Mouse (Mus musculus) T-helper 1 cell (primary cell): ENCODE results near the gene Pdik1l.

Experiments
- in situ Hi-C: fragments of 300-600 bp; cut with MboI, MseI; formaldehyde crosslinking; loops from one replicate; pipeline ENCODE4 v1.15.1; 2025; ENCODE audit warnings: high pct_unique_total_duplicates

Pdik1l gene

GRCm38 (mm10) chr4:134258354-134258753, 29.3 kb downstream of the Pdik1l start:
- in situ Hi-C loops = no loop called here

- in situ Hi-C loops = no loop called here
Measured at GRCm38 (mm10) chr4:134257198-134258009, 30.3 kb downstream of the Pdik1l start.

GRCm38 (mm10) chr4:134256407-134257197, 31.1 kb downstream of the Pdik1l start:
- in situ Hi-C loops = no loop called here

GRCm38 (mm10) chr4:134255854-134256253, 31.8 kb downstream of the Pdik1l start:
- in situ Hi-C loops = no loop called here

GRCm38 (mm10) chr4:134254835-134255234, 32.9 kb downstream of the Pdik1l start:
- in situ Hi-C loops = no loop called here

- in situ Hi-C loops = no loop called here
Measured at GRCm38 (mm10) chr4:134253722-134254324, 33.9 kb downstream of the Pdik1l start, which contains the start of gene Grrp1. TSS of gene Grrp1 (minus strand) at chr4:134254106.

GRCm38 (mm10) chr4:134252911-134253721, 34.6 kb downstream of the Pdik1l start:
- in situ Hi-C loops = no loop called here

GRCm38 (mm10) chr4:134252131-134252910, 35.4 kb downstream of the Pdik1l start:
- in situ Hi-C loops = no loop called here

- in situ Hi-C loops = no loop called here
Measured at GRCm38 (mm10) chr4:134251241-134252130, 36.2 kb downstream of the Pdik1l start.

GRCm38 (mm10) chr4:134250930-134251240, 36.8 kb downstream of the Pdik1l start:
- in situ Hi-C loops = no loop called here

- in situ Hi-C loops = no loop called here
Measured at GRCm38 (mm10) chr4:134250116-134250929, 37.4 kb downstream of the Pdik1l start.

GRCm38 (mm10) chr4:134249651-134250050, 38.0 kb downstream of the Pdik1l start:
- in situ Hi-C loops = loop anchor here (5.0 kb wide), 1 partner anchor 43 kb away; no protein-coding TSS in a partner anchor

- in situ Hi-C loops = loop anchor here (5.0 kb wide), 1 partner anchor 46 kb away; no protein-coding TSS in a partner anchor
Measured at GRCm38 (mm10) chr4:134246719-134247258, 40.9 kb downstream of the Pdik1l start, which contains the start of gene Gm30191. TSS of gene Gm30191 (plus strand) at chr4:134246935.

- in situ Hi-C loops = loop anchor here (5.0 kb wide), 1 partner anchor 46 kb away; no protein-coding TSS in a partner anchor
Measured at GRCm38 (mm10) chr4:134246256-134246655, 41.4 kb downstream of the Pdik1l start.

GRCm38 (mm10) chr4:134245148-134245843, 42.4 kb downstream of the Pdik1l start, which contains the start of gene Zfp593:
TSS of gene Zfp593 (minus strand) at chr4:134245592.
- in situ Hi-C loops = loop anchor here (5.0 kb wide), 1 partner anchor 47 kb away; no protein-coding TSS in a partner anchor

GRCm38 (mm10) chr4:134243516-134244250, 44.0 kb downstream of the Pdik1l start, which contains the start of gene E130218I03Rik:
TSS of gene E130218I03Rik (plus strand) at chr4:134243662.
- in situ Hi-C loops = no loop called here

GRCm38 (mm10) chr4:134238686-134239085, 49.0 kb downstream of the Pdik1l start:
- in situ Hi-C loops = no loop called here
